Mouse (Mus musculus) left cerebral cortex, adult 9 months (tissue): ENCODE data around the gene Afdn.
"Not testable (repeated sequence)": the region's sequence is repeated elsewhere in the genome, so short reads cannot be mapped to it uniquely, and the experiment has no call there.

Source experiments
- DNase-seq, 2 experiments: peaks; one replicate each; pipeline ENCODE4 v3.0.0; 2022; ENCODE audit warnings: low spot score in 2 of 2

Gene Afdn

DNA sequence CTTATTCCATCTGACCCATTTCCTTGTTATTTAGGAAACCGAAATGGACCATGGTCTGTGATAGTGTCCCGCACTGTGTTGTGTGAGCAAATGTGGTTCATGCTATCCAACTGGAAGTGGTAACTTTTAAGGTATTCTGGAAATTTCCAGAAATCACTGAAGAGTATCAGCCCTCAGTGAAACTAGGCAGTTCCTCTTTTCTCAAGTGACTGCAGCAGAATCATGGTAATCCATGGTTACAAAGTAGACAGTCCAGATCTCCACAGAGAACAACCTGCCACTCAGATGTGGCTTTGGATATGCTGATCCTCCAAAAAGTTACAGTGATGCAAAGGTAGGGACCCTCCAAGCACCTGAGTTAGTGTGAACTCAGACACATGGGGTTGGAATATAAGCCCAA, 21.4 kb upstream of the Afdn start:
- no peak for DNase-seq

DNA sequence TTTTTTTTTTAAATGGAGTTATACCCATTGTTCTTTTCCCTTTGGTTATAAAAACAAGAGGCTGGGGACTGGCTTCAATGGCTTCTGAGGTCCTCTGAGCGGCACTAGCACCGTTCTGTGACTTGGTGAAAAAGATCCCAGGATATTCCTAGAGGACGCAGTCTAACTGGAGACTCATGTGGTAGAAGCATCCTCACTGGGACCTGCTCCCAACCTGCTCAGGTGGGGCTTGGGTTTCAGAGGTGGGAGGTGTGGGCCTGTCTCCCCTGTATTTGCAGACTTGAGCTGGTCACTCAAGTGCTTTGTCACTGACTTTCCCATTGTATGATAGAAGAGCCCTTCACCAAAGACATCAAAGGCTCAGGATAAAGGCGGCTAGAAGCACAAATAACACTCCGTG, 20.4 kb upstream of the Afdn start:
- DNase-seq: no peak

DNA sequence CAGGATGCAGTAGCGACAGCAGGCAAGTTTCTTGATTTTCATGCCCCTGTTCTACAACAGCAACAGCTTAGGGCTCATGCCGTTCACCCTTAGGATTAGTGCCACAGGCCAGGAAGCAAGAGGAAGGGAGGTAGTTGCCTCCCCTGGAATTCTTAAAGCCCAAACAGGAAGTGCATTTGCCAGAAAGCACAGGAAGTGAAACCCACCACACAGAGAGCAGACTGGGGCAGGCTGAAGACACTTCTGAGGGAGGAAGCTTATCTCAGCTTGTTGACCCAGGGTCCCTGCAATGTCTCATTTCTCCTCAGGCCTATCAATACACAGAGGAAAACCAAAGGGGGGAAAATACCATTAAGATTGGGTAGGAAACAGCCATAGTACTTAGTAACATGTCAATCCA, 19.5 kb upstream of the Afdn start:
- no peak for DNase-seq

DNA sequence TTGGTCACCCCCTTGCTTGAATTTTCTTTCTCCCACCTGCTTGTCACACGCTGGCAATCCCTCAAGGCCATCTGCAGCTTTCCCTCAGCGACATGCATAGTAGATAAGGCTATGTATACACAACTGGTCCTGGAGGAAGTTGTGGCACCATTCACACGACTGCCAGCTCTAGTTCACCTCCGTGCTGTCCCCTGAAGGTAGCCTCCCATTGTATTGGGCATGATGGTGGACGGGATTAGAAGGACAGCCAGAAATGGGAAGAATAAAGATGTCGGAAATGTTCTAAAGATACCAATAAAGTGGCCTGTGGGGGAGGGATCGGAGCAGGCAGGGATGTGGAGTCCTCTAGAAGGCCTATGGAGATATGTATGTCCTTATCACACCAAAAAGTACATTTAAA, 18.7 kb upstream of the Afdn start:
- no peak for DNase-seq

DNA sequence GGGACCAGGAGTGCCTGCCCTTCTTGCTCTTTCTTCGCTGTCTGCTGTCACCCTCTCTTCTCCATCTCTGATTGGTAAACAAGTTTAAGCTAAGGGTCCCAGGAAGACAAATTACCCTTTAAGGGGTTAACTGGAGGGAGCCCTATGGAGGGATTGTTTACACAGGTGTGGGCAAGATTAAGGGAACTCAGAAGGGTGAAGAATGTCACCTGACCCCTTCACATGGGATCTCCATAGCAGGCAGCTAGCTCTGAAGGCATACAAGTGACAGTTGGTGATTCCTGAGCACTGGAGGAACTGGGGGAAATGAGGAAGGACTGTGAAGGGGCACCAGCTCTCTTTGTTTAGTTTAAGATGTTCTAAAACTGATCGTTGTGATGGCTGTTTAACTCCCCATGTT, 18.0 kb upstream of the Afdn start:
- DNase-seq: no peak

DNA sequence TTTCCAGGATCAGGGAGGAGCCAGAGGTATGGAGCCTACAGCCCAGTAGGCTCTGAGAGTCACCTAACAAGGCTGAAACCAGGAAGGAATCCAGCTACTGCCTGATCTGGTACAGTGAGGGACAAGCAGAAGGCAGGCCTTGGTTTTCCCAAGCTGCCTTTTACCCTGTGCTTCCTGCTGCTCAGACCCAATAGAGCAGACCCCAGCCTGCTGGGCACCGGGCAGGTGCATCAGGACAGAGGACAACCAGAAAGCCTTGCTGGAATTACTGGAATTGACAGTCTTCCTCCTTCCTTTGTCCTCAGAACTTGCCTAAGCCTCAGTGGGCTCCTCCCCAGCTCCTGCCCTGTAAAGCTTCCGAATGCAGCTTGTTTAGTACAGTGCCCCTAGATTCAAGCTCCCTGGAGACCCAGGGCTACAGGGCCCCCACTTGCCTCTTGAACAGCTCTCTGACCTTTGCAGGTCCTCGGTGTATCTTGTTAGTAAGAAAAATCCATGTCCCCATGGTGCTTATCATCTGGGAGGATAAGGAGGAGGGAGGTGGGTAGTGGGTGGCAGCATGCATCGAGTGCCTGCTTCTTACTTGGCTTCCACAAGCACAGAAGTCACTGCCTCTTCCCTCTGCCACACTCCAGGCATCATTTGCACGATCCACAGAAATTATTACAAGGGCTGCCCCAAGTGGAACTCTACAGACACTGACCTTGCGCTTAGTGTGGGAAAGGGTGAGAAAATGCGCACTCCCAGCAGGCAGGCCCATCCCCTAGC, 17.2 kb upstream of the Afdn start:
- no peak for DNase-seq

DNA sequence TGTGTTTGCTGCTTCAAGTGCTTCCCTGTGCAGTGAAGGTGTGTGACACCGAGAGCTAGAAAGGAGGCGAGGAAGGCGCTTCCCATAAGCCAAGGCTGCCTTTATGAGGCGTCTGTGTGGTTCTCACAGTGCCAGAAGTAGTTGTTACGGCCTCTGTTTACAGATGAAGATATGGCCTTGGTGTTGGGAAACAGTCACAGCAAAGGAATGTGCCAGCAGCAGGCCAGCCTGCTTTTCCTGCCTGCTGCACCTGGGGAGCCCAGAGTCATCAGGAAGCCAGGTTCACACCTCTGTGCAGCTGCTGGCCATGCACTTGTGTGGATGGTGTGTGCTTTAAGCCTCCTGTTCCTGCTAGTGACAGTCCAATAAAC, 16.6 kb upstream of the Afdn start:
- no peak for DNase-seq

DNA sequence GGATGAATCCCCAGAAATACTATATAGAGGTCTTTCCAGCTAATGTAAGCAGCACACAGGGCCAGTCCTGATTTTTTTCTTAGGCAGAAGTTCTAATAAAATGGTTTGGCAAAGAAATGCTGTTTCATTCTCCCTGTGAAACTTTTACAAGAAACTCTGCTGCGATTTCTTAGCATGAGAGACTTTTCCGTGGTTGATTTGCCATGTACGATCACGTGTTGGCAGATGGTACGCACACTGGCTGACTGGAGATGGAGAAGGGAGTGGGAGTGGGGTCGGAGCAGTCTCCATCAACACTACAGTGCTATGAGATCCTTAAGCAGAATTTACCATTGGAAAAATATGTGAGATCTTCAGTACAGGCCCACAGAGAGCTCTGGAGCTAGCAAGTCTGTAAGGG, 16.1 kb upstream of the Afdn start:
- no peak for DNase-seq

DNA sequence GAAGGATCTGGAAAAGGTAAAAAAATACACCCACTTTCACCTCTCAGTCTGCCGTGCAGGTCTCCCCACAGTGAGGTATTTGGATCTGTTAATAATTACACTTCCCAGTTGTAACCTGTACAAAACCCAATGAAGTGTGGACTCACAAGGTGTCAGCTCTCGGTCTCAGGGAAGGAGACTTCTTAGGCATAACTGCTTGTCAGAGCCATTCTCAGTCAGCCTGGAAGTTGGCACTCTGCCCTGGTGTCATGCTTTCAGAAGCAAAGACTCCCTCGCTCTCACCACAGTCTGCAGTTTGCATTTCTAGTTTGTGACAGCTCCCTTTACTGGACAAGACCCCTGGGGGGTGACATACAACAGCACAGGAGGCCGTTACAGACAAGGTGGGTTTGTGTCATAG, 15.5 kb upstream of the Afdn start:
- DNase-seq: no peak

DNA sequence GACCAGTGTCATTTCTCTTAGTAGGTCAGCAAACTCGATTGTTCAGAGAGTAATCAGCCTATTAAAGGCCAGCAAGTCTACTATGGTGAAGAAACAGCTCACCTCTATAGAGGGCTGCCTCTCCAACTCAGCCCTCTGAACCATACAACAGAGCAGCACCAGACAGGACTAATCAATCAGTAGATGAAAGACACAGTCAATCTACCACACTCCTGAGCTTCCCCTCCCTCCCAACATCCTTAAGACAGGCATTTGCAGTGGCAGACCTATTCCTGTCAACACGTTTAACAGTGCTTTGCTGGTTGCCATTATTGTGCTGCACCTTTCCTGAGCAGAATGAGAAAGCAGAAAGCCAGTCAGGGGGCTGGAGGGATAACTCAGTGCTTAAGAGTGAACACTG, 15.0 kb upstream of the Afdn start:
- DNase-seq: no peak

DNA sequence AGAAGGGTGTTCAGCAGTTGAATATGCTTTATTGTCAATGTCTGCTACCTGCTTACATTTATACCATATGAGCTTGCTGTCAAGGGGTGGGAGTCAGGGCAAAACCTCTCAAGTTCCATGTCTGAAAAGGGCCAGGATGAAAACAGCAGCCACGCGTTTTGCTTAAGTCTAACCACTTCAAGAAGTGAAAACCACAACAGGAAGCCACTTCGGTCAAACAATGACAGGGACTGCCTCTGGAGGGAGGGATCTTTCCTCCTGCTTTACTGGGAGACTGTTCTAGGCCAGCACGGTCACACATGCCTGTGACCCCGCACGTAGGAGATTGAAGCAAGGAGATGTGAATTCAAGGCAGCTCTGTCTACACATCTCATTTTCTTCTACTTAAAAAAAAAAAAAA, 14.0 kb upstream of the Afdn start:
- no peak for DNase-seq

DNA sequence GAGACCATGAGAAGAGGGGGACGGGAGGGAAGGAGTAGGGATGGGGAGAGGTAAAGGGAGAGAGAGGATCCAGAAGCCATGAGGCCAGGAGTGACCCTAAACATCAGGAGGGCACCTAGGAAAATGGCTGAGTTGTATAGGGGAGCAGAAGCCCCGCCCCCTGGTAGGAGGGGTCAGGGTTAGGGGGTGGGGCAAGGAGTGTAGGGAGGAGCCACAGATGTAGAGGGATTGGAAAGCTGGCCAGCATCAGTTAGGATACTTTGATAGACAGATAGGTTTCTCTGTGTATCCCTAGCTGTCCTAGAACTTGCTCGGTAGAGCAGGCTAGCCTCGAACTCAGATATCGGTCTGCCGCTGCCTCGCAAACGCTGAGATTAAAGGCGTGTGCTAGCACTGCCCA, 12.7 kb upstream of the Afdn start:
- DNase-seq: no peak

DNA sequence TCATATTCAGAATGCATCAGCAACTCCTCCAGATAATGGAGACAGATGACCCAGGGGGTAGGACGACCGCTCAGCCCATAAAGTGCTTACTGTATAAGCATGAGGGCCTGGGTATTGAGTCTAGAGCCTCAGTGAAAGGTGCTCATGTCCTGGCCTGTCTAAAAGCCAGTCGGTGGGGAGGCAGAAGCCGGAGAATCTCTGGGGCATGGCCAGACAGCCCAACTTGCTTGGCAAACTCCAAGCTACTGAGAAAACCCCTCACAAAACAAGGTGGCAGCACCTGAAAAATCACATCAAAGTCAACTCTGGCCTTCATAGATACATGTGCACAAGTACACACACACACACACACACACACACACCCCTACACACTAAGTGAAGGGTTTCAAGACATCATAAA, 11.3 kb upstream of the Afdn start:
- DNase-seq: no peak

DNA sequence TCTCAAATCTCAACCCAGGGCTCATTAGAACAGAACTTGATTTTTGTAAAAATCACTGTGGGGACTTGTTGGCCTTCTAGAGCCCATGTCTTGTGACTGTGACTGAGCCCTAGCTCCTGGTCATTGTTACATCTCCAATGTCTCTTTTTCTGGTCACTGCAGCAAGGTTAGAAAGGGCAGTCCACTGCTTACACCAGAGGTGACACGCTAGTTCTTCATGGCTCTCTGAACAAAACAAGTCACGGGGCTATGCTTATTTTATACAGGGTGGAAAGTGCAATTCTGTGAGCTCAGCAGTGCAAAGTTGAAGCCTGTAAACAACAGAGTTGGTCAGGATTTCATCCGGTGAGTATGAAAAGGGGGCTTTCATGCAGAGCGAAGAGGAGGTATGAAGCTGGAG, 6.4 kb upstream of the Afdn start:
- DNase-seq: no peak

DNA sequence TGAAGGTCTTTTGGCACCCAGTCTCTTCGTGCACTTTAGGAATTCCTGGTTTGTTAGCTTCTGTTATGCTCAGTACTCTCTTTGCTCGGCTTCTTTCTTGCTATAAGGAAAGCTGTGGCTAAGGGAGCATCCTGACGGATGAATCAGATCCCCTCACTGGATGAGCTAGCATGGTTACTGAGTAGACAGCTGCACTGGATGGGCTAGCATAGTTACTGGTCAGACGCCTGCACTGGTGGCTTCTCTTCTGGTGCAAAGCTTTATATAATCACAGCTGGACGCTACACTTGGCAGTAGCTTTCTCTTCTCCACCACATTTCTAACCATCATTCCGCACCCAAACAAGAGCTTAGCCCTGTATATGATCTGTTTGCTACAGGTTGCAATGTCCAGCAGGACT, 5.4 kb upstream of the Afdn start:
- DNase-seq: no peak

DNA sequence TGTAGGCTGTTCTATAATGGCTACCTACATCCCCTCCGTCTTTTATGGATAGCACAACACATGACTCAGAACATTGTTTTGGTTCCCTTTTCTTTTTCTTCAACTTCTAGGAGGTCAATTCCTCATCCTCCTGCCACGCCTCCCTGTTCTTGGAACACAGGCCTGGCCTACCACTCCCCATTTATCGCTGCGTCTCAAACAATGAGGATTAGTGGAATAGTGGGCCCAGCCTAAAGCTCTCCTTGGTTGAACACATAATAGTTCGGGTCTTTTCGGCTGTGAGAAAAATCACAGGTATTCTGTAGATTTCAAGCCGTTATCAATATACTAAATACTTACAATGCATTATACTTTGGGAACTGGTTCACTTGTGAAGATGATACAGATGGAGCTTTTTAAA, 1.8 kb upstream of the Afdn start:
- DNase-seq: no peak

DNA sequence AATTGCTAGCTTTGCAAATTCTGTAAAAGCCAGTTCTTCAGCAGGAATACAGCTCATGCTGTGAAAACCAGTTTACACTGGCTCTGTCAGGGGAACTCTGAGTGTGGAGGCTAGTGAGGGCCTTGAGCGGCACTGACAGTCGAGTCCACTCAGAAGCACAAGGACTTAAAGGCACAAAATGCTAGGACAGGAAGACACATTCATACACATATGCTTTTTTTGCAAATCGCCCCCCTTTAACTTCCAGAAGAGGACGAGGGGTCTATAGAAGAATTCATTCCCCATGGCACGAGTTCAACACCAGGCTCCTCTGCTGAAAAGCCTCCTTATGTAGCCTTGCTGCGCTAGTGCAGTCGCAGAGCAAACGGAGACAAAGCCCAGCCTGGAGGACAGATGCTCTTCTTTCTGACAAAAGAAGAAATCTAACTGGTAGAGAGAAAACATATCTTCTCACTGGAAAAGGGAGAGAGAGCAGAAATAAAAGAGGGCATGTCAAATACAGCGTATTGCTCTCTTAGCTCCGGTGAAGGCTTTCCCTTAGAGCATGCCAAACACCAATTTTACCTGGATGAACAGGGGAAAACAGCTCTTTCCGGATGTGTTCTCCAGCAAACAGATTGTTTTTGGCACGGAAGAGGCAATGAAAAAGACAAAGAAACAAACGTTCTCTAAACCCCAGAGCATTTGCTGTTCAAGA, 1.0 kb upstream of the Afdn start:
- DNase-seq: peak in 1 of 2 experiments; percentile 43

DNA sequence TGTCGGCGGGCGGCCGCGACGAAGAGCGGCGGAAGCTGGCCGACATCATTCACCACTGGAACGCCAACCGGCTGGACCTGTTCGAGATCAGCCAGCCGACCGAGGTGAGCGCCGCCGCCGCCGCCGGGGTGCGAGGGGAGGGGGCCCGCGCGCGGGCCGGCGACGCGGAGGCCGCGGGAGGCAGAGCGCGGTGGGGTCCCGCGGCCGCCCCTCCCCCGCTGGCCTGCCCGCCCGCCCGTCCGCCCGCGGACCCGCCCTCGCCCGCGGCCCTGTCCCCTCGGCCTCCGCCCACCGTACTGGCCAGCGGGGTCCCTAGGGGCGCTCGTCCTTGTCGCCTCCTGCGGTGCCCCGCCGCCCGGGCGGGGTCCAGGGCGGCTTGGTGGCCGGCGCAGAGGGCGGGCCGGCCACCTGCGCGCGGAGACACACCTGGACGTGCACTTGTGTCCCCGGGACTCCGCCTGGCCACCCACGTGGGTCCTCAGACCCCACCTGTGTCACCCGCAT, 388 bp downstream of the Afdn start:
- no peak for DNase-seq

DNA sequence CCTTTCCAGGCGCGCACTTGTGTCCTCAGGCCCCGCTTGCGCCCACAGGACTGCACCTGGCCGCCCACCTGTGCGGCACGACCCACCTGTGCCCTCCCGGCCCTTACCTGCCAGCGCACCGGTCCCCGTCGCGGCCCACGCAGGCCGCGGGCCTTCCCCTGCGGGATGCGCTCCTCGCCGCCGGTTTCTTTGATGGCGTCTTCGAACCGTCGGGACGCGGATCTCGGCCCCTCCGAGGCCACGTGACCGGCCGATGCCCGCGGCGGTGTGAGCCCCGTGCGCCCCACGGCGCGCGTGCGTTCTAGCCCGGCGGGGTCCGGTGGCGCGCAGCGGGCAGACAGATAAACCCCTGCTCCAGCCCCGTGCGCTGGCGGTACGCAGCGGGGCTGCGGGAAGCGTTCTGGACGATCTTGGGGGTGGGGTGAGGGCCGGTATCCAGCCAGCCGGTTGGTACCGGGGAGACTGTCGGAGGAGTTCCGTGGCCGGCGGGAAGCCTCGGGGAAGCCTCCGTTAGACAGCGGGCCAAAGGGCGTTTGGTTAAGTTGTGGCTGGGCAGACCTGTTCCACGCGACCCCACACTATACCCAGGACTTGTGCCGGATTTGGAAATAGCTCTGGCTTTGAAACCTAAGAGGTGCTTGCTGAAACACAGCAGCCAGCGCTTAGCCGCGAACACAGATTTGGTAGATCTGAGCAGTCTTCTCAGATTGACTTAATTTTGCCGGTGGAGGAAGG, 1.0 kb downstream of the Afdn start, which contains the start of gene Tcte2:
Gene Tcte2, minus strand, starts transcription at position 647 of the 735 bp plus-strand sequence.
- peak in 1 of 2 experiments; percentile 46 for DNase-seq

DNA sequence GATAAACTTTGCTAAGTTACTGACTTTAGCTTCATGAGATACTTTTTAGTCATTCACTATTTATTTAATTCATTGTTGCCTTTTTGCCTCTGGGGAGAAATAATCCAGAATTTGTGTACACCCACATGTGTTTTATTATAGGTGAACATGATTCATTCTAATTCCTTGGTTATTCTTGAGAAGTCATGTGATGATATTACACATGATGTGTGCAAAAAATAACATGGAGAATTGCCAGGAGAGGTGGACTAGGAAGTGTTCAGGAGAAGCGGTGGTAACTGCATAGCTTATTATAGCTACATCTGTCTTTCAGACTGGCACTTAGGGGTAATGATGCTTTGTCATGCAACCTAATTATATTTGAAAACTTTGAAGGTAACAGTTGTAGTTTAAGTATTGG, 3.5 kb downstream of the Afdn start:
- no peak for DNase-seq

DNA sequence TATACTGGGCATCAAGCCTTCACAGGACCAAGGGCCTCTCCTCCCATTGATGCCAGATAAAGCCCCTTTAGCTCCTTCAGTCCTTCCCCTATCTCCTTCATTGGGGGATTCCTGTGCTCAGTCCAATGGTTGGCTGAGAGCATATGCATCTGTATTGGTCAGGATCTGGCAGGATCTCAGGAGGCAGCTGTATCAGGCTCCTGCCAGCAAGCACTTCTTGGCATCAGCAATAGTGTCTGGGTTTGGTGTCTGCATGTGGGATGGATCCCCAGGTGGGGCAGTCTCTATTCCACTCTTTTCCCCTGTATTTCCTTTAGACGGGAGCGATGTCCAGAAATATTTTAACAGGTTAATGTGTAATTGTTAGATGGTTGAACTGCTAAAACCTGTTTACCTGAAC, 4.6 kb downstream of the Afdn start:
- not testable (repeated sequence) for DNase-seq

DNA sequence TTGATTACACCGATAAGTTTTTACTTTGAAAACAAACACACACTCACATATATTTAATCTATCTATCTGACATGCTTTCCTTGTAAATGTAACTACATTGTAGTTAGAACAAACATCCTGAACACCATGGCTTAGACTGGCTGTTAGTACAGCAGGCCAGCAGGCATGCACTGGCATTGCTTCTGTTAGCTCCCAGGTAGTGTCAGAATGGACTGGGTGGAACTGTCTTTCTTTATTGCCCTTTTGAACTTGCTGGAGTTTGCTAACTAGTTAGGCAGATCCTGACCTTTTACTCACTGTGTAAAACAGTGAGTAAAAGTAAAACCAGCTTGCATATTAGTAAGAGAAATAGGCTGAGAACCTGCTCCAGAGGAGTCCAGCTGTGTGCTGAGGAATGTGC, 8.2 kb downstream of the Afdn start:
- no peak for DNase-seq

DNA sequence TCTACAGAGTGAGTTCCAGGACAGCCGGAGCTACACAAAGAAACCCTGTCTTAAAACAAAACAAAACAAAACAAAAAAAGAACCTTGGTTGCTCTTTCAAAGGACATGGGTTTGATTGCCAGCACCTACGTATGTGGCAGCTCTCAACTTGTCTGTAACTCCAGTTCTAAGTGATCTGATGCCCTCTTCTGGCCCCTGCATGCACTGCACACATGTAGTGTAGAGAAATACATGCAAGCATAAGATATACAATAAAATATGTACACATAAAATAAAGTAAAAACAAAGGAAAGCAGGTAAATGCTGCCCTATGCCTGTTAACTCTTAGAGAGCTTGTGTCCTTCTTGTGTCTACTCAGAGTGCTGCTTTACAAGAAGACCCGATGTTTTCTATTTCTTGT, 8.9 kb downstream of the Afdn start:
- DNase-seq: no peak
